9 mouse cellular contexts compared by ENCODE assay signal in genomic region chr5:149185806-149186205, GRCm38 (mm10). TPM values are rescaled to one million over a fixed set of nuclear protein-coding genes. Genes with fewer than 3 reads are reported as not detected.
DNase-seq lines count a peak whose midpoint lies in the region; ATAC-seq and TF ChIP-seq lines count a peak whose summit lies in the region.
"Had no signal": no experiment of that assay in that cellular context is flagged by ENCODE, and none has a peak within 500 bp of the region (broad histone marks: within the 10 kb centered on the region; RNA-seq: fewer than 3 reads in every experiment).

No protein-coding gene starts in this region.

- TF ChIP-seq POLR2A in heart, adult 2 months (IDR thresholded peaks at IDR 0.05; ENCODE audit: insufficient read depth, low read depth, low read length), result no peak
- TF ChIP-seq POLR2A in MEL (IDR thresholded peaks at IDR 0.05; ENCODE audit: control insufficient read depth in 1 of 2, insufficient read depth in 1 of 2, low read depth in 1 of 2, low read length in 2 of 2, poor library complexity in 1 of 2), result no peak

- peak overlapping the region; percentile 71 for H3K4me2 ChIP-seq in heart, embryonic 15.5 days
- peak overlapping the region; percentile 78 for H3K4me2 ChIP-seq in hindbrain, embryonic 14.5 days (replicated peaks)
- H3K4me2 ChIP-seq in midbrain, embryonic 11.5 days, result peak overlapping the region; percentile 66

- ATAC-seq in heart, embryonic 15.5 days (replicated peaks; ENCODE audit: insufficient number of reproducible peaks, insufficient read depth, low FRiP score, low read depth), result no peak
- ATAC-seq in hindbrain, embryonic 14.5 days (ENCODE audit: low FRiP score), result no peak
- no peak for ATAC-seq in midbrain, embryonic 11.5 days (ENCODE audit: low FRiP score)
- ATAC-seq: inflammation-experienced regulatory T-cells, adult 6 months had no signal

- no peak overlapping the region for H3K27ac ChIP-seq in heart, embryonic 15.5 days
- H3K27ac ChIP-seq in heart, adult 2 months, result no peak overlapping the region
- H3K27ac ChIP-seq in MEL (ENCODE audit: control insufficient read depth, low read depth, low read length), result no peak overlapping the region
- no peak overlapping the region for H3K27ac ChIP-seq in hindbrain, embryonic 14.5 days
- H3K27ac ChIP-seq in midbrain, embryonic 11.5 days (ENCODE audit: low read depth, low read length), result no peak overlapping the region

- no peak for DNase-seq in heart, adult 2 months
- DNase-seq in MEL (ENCODE audit: low read depth, low spot score), result no peak
- DNase-seq in hindbrain, embryonic 14.5 days (ENCODE audit: low spot score), result no peak
- DNase-seq in midbrain, embryonic 11.5 days (ENCODE audit: low spot score, missing footprints), result peak; percentile 67
- DNase-seq in spleen, postnatal 36 days (ENCODE audit: low spot score in 2 of 2), result no peak
- no peak for DNase-seq in left cerebral cortex, postnatal 25 days (ENCODE audit: low spot score in 2 of 2)
- no peak for DNase-seq in gastrocnemius, adult 8-10 months (ENCODE audit: low spot score in 2 of 2)

- peaks cover 20% of the 10 kb centered on the region for H3K4me1 ChIP-seq in heart, embryonic 15.5 days (replicated peaks)
- H3K4me1 ChIP-seq in heart, adult 2 months (ENCODE audit: control insufficient read depth, insufficient read depth, low read length), result peaks cover 1% of the 10 kb centered on the region; the same call in 1 of the 2 replicates
- H3K4me1 ChIP-seq in MEL (ENCODE audit: control insufficient read depth in 1 of 2, insufficient read depth in 2 of 2, low read length in 2 of 2), result peaks cover 28 to 31% of the 10 kb centered on the region in 2 experiments
- H3K4me1 ChIP-seq in hindbrain, embryonic 14.5 days (replicated peaks; ENCODE audit: control insufficient read depth, insufficient read depth, low read length), result peaks cover 23% of the 10 kb centered on the region
- peaks cover 9% of the 10 kb centered on the region; the same call in 1 of the 2 replicates for H3K4me1 ChIP-seq in midbrain, embryonic 11.5 days (ENCODE audit: control insufficient read depth, insufficient read depth, low read length)

- TF ChIP-seq RAD21 in MEL (IDR thresholded peaks at IDR 0.05; ENCODE audit: low read depth, low read length), result no peak

- H3K4me3 ChIP-seq in heart, embryonic 15.5 days, result peak overlapping the region; percentile 89
- H3K4me3 ChIP-seq in heart, adult 2 months, result no peak overlapping the region; the same call in 1 of the 2 replicates
- peak overlapping the region; percentile 76 to 77 for H3K4me3 ChIP-seq in MEL (ENCODE audit: control insufficient read depth in 1 of 2, insufficient read depth in 1 of 2, low read depth in 2 of 2, low read length in 2 of 2)
- peak overlapping the region; percentile 73 for H3K4me3 ChIP-seq in hindbrain, embryonic 14.5 days (replicated peaks; ENCODE audit: low read length)
- H3K4me3 ChIP-seq in midbrain, embryonic 11.5 days (ENCODE audit: low read depth, low read length), result peak overlapping the region; percentile 68

- H3K9me3 ChIP-seq in heart, embryonic 15.5 days (replicated peaks), result no peaks in the 10 kb centered on the region
- no peaks in the 10 kb centered on the region for H3K9me3 ChIP-seq in MEL (replicated peaks; ENCODE audit: insufficient read depth, low read length)
- no peaks in the 10 kb centered on the region for H3K9me3 ChIP-seq in hindbrain, embryonic 14.5 days (ENCODE audit: control insufficient read depth, low read length)
- no peaks in the 10 kb centered on the region for H3K9me3 ChIP-seq in midbrain, embryonic 11.5 days (ENCODE audit: control insufficient read depth, low read length)

- 70% methylated on average over 3 of the region's 3 CpGs for WGBS in heart, embryonic 15.5 days
- WGBS in heart, adult 2 months, result 66% methylated on average over 3 of the region's 3 CpGs
- 81% methylated on average over 3 of the region's 3 CpGs for WGBS in hindbrain, embryonic 14.5 days
- 86% methylated on average over 3 of the region's 3 CpGs for WGBS in midbrain, embryonic 11.5 days

- H3K79me2 ChIP-seq in heart, adult 2 months (replicated peaks; ENCODE audit: control insufficient read depth, insufficient read depth, low read length), result no peaks in the 10 kb centered on the region
- peaks cover 45% of the 10 kb centered on the region for H3K79me2 ChIP-seq in MEL (ENCODE audit: control insufficient read depth, insufficient read depth, low read length, poor library complexity)

- TF ChIP-seq CTCF in heart, adult 2 months (IDR thresholded peaks at IDR 0.05), result no peak
- TF ChIP-seq CTCF in MEL (IDR thresholded peaks at IDR 0.05 in 2 of 3, conservative IDR thresholded peaks at IDR 0.05 in 1 of 3; ENCODE audit: control insufficient read depth in 1 of 3, insufficient read depth in 1 of 3, low read depth in 2 of 3, low read length in 3 of 3, poor library complexity in 1 of 3, severe bottlenecking in 1 of 3), result no peak

- H3K27me3 ChIP-seq in heart, embryonic 15.5 days, result no peaks in the 10 kb centered on the region
- H3K27me3 ChIP-seq in heart, adult 2 months (ENCODE audit: control insufficient read depth, insufficient read depth, low read length), result no peaks in the 10 kb centered on the region
- no peaks in the 10 kb centered on the region for H3K27me3 ChIP-seq in MEL (ENCODE audit: control insufficient read depth in 1 of 2, insufficient read depth in 2 of 2, low read length in 2 of 2)
- no peaks in the 10 kb centered on the region for H3K27me3 ChIP-seq in hindbrain, embryonic 14.5 days (ENCODE audit: control insufficient read depth, insufficient read depth, low read length)
- no peaks in the 10 kb centered on the region for H3K27me3 ChIP-seq in midbrain, embryonic 11.5 days (ENCODE audit: control insufficient read depth, insufficient read depth, low read length)

- intact Hi-C loops in heart, adult 2 months (cut with DNase I), result loop anchor here (10.0 kb wide), 2 partner anchors 281 to 449 kb away; partner anchors contain the start of gene Hsph1
- intact Hi-C loops in left cerebral cortex, postnatal 25 days (cut with DNase I), result loop anchor here (10.0 kb wide), 1 partner anchor 339 kb away; the partner anchor contains the start of gene Wdr95

- no peak for TF ChIP-seq EP300 in heart, adult 2 months (IDR thresholded peaks at IDR 0.05; ENCODE audit: insufficient read depth, low read depth, low read length)
- TF ChIP-seq EP300 in MEL (IDR thresholded peaks at IDR 0.05; ENCODE audit: low read depth in 1 of 2, low read length in 2 of 2), result no peak

- peak overlapping the region; percentile 87 for H3K9ac ChIP-seq in heart, embryonic 15.5 days
- no peak overlapping the region for H3K9ac ChIP-seq in heart, adult 2 months (ENCODE audit: low read depth, low read length)
- peak overlapping the region; percentile 78 for H3K9ac ChIP-seq in MEL (ENCODE audit: control insufficient read depth, low read depth, low read length, poor library complexity, severe bottlenecking)
- H3K9ac ChIP-seq in hindbrain, embryonic 14.5 days, result peak overlapping the region; percentile 79
- no peak overlapping the region; the same call in 1 of the 2 replicates for H3K9ac ChIP-seq in midbrain, embryonic 11.5 days (ENCODE audit: low read length)

- peaks cover 20% of the 10 kb centered on the region for H3K36me3 ChIP-seq in heart, embryonic 15.5 days
- H3K36me3 ChIP-seq in heart, adult 2 months (ENCODE audit: control insufficient read depth, insufficient read depth, low read length), result peaks cover 16% of the 10 kb centered on the region
- H3K36me3 ChIP-seq in MEL (ENCODE audit: control insufficient read depth in 1 of 2, insufficient read depth in 2 of 2, low read length in 2 of 2), result peaks cover 35 to 65% of the 10 kb centered on the region in 2 experiments
- peaks cover 27% of the 10 kb centered on the region for H3K36me3 ChIP-seq in hindbrain, embryonic 14.5 days (replicated peaks; ENCODE audit: control insufficient read depth, insufficient read depth)
- peaks cover 10% of the 10 kb centered on the region for H3K36me3 ChIP-seq in midbrain, embryonic 11.5 days (ENCODE audit: control insufficient read depth, insufficient read depth, low read length)

TF ChIP-seq in MEL, 35 proteins besides CTCF, POLR2A, EP300 and RAD21:
- TF ChIP-seq GABPA (IDR thresholded peaks at IDR 0.05; ENCODE audit: low read depth, low read length) (no peak), E2F4 (IDR thresholded peaks at IDR 0.05; ENCODE audit: borderline replicate concordance, low read depth, low read length) (peak; percentile 13; the same call in 1 of the 2 replicates)

RNA-seq across cellular contexts. Expression of gene Hmgb1, which starts 1.5 kb away (rescaled TPM):
- polyA plus RNA-seq in heart, embryonic 15.5 days (2015; fragmentation: Nextera tagmentation; extraction: Ambion mirVana), result 647 and 683 TPM in 2 replicates
- total RNA-seq in heart, adult 2 months (2021), result 100 to 1,000 TPM in 1 of 2 experiments, 10 to 100 TPM in 1; 88.9 to 103 TPM
- 23.7 and 42.4 TPM in 2 replicates for polyA plus RNA-seq in heart, adult 2 months (2012; rRNA removed)
- total RNA-seq in MEL (2012; rRNA removed), result 678 and 686 TPM in 2 replicates
- polyA plus RNA-seq in MEL (2012; ENCODE audit: insufficient read depth in 1 of 2, insufficient read length in 2 of 2, low read depth in 1 of 2, low replicate concordance in 2 of 2, missing spikeins in 1 of 2), result 100 to 1,000 TPM in 1 of 2 experiments, not detected in 1; 600 TPM
- 708 and 792 TPM in 2 replicates for polyA plus RNA-seq in hindbrain, embryonic 14.5 days (2014; fragmentation: Nextera tagmentation; extraction: Ambion mirVana)
- polyA plus RNA-seq in midbrain, embryonic 11.5 days (2014; fragmentation: Nextera tagmentation; extraction: Ambion mirVana), result 1,896 and 1,979 TPM in 2 replicates
- 100 to 1,000 TPM; 142 to 143 TPM for total RNA-seq in left cerebral cortex, postnatal 25 days (2021)
- total RNA-seq in gastrocnemius, adult 8-10 months (2022), result 100 to 1,000 TPM in 3 of 4 experiments, 10 to 100 TPM in 1; 90.7 to 109 (median 107) TPM

RNA-seq across cellular contexts. Expression of gene Uspl1, which starts 1.7 kb away (rescaled TPM):
- 24.5 and 27.7 TPM in 2 replicates for polyA plus RNA-seq in heart, embryonic 15.5 days (2015; fragmentation: Nextera tagmentation; extraction: Ambion mirVana)
- 10 to 100 TPM; 17.5 to 21.0 TPM for total RNA-seq in heart, adult 2 months (2021)
- 7.4 and 13.4 TPM in 2 replicates for polyA plus RNA-seq in heart, adult 2 months (2012; rRNA removed)
- total RNA-seq in MEL (2012; rRNA removed), result 84.2 and 94.4 TPM in 2 replicates
- polyA plus RNA-seq in MEL (2012; ENCODE audit: insufficient read depth in 1 of 2, insufficient read length in 2 of 2, low read depth in 1 of 2, low replicate concordance in 2 of 2, missing spikeins in 1 of 2), result 100 to 1,000 TPM in 1 of 2 experiments, 10 to 100 TPM in 1; 68.5 to 179 TPM
- polyA plus RNA-seq in hindbrain, embryonic 14.5 days (2014; fragmentation: Nextera tagmentation; extraction: Ambion mirVana), result 65.7 and 67.0 TPM in 2 replicates
- 81.3 and 83.3 TPM in 2 replicates for polyA plus RNA-seq in midbrain, embryonic 11.5 days (2014; fragmentation: Nextera tagmentation; extraction: Ambion mirVana)
- total RNA-seq in left cerebral cortex, postnatal 25 days (2021), result 10 to 100 TPM; 39.8 to 42.1 TPM
- total RNA-seq in gastrocnemius, adult 8-10 months (2022), result 10 to 100 TPM; 29.8 to 41.7 (median 32.2) TPM

Comparison
In these comparisons a context has a peak if more than half of its experiments do, and no peak if none do; other contexts are left out.
1. H3K9ac ChIP-seq: peak in heart, embryonic 15.5 days (single experiment), MEL (single experiment) and hindbrain, embryonic 14.5 days (single experiment); none in heart, adult 2 months (single experiment) and midbrain, embryonic 11.5 days (single experiment).
2. Peak in every context shown above with its lines, with median percentiles within 50 percentile points of each other: H3K4me2 ChIP-seq.